Mouse (Mus musculus) frontal cortex, postnatal 14 days (tissue): ENCODE data around the gene Notch1.
A peak's percentile ranks its signal among the peaks of the same experiment; 100 is the strongest.

Experiments used
- DNase-seq, 2 experiments: peaks; one replicate each; pipeline ENCODE4 v3.0.0; 2022; ENCODE audit warnings: low spot score in 2 of 2

Gene Notch1

GRCm38 (mm10) chr2:26516275-26516674 lies at the start of gene Notch1:
Gene Notch1 (minus strand): TSS chr2:26516663.
- DNase-seq, result no peak

GRCm38 (mm10) chr2:26566221-26566620 lies 49.8 kb upstream of the Notch1 start:
- DNase-seq, result peak in 1 of 2 experiments; percentile 22

GRCm38 (mm10) chr2:26561351-26562016 lies 45.0 kb upstream of the Notch1 start:
- no peak for DNase-seq

GRCm38 (mm10) chr2:26560506-26560905 lies 44.0 kb upstream of the Notch1 start:
- no peak for DNase-seq

GRCm38 (mm10) chr2:26556535-26556993 lies 40.1 kb upstream of the Notch1 start:
- no peak for DNase-seq

- no peak for DNase-seq
These were observed 38.6 kb upstream of the Notch1 start for GRCm38 (mm10) chr2:26555076-26555475.

GRCm38 (mm10) chr2:26553904-26554303 lies 37.4 kb upstream of the Notch1 start:
- no peak for DNase-seq

GRCm38 (mm10) chr2:26552066-26552465 lies 35.6 kb upstream of the Notch1 start:
- DNase-seq, result no peak

GRCm38 (mm10) chr2:26551446-26551845 lies 35.0 kb upstream of the Notch1 start:
- no peak for DNase-seq

- DNase-seq, result no peak
These were observed 34.3 kb upstream of the Notch1 start for GRCm38 (mm10) chr2:26550777-26551176.

GRCm38 (mm10) chr2:26550205-26550604 lies 33.7 kb upstream of the Notch1 start:
- DNase-seq, result no peak

GRCm38 (mm10) chr2:26549801-26550200 lies 33.3 kb upstream of the Notch1 start:
- no peak for DNase-seq

- no peak for DNase-seq
These were observed 31.0 kb upstream of the Notch1 start for GRCm38 (mm10) chr2:26547481-26547880.

GRCm38 (mm10) chr2:26544265-26544664 lies 27.8 kb upstream of the Notch1 start:
- DNase-seq, result no peak

GRCm38 (mm10) chr2:26543768-26544167 lies 27.3 kb upstream of the Notch1 start:
- no peak for DNase-seq

GRCm38 (mm10) chr2:26543155-26543554 lies 26.7 kb upstream of the Notch1 start:
- no peak for DNase-seq

- DNase-seq, result no peak
These were observed 24.9 kb upstream of the Notch1 start for GRCm38 (mm10) chr2:26541258-26541910.

GRCm38 (mm10) chr2:26540721-26541120 lies 24.3 kb upstream of the Notch1 start:
- DNase-seq, result no peak

GRCm38 (mm10) chr2:26539516-26539915 lies 23.1 kb upstream of the Notch1 start:
- DNase-seq, result no peak

- DNase-seq, result peak in 1 of 2 experiments; percentile 16
These were observed 19.1 kb upstream of the Notch1 start for GRCm38 (mm10) chr2:26535517-26536045.

GRCm38 (mm10) chr2:26534616-26535015 lies 18.2 kb upstream of the Notch1 start:
- DNase-seq, result no peak

- DNase-seq, result no peak
These were observed 17.7 kb upstream of the Notch1 start for GRCm38 (mm10) chr2:26534161-26534560.

- DNase-seq, result no peak
These were observed 16.8 kb upstream of the Notch1 start for GRCm38 (mm10) chr2:26533249-26533648.
